Mouse (Mus musculus) liver, embryonic 14.5 days (tissue): Measurements from ENCODE around the gene Eef1akmt2.

ENCODE experiments used
- CTCF ChIP-seq: IDR thresholded peaks from 2 replicates; pipeline ENCODE4 v1.5.1; 2016; ENCODE audit warnings: antibody characterized with exemption, low read depth, control low read depth
- EP300 ChIP-seq: IDR thresholded peaks from 2 replicates; pipeline ENCODE4 v1.6.1; 2016; ENCODE audit warnings: antibody characterized with exemption, low read depth

DNA sequence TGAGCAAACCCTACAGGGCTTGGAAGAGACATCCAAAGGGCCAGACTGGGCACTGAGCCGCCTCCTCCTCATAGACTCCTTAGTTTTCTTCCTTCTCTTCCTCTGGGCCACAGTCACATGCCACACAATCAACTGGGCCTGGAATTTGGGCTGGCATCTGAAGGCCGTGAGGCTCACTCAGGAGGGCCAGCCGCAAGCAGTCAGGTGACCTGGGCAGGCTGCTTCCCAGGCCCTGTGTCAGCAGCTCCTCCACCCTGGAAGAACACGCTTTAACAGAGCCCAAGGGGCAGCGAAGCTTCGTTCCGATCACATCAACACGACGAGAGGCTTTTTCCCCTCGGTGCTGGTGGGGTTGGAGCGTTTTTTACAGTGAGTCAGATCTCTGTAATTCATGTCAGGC is 49.8 kb downstream of the Eef1akmt2 start:
- TF ChIP-seq CTCF (no peak), EP300 (no peak)
